Mouse (Mus musculus) C2C12 (cell line): Measurements from ENCODE around the gene Tbce.

ENCODE experiments used
- CTCF ChIP-seq: IDR thresholded peaks from one replicate; pipeline ENCODE4 v1.5.1; 2011; ENCODE audit not compliant: control insufficient read depth, insufficient read depth, insufficient read length
- FOSL1 ChIP-seq: IDR thresholded peaks from one replicate; pipeline ENCODE4 v1.8.0; 2011; ENCODE audit warnings: mild to moderate bottlenecking, low read length; ENCODE audit not compliant: poor library complexity, insufficient read depth, severe bottlenecking
- MYOG ChIP-seq: IDR thresholded peaks from one replicate; pipeline ENCODE4 v1.6.1; 2011; ENCODE audit not compliant: control insufficient read depth, insufficient read length; ENCODE audit errors: extremely low read depth
- USF1 ChIP-seq: IDR thresholded peaks from one replicate; pipeline ENCODE4 v1.6.1; 2011; ENCODE audit warnings: low read depth, mild to moderate bottlenecking, control low read depth, moderate library complexity

GRCm38 (mm10) chr13:14018852-14019251 lies 20.6 kb downstream of the Tbce start:
- no peak for TF ChIP-seq CTCF
- no peak for TF ChIP-seq USF1
- TF ChIP-seq FOSL1, result no peak
- no peak for TF ChIP-seq MYOG
